Mouse (Mus musculus) spleen, adult 2 months (tissue): Measurements from ENCODE around the gene Tas2r137. TPM values are rescaled to one million over a fixed set of nuclear protein-coding genes. Genes with fewer than 3 reads are reported as not detected.
A peak's percentile ranks its signal among the peaks of the same experiment; 100 is the strongest.

Source experiments
- DNase-seq, 2 experiments: peaks; one replicate each; pipeline versions ENCODE4 v3.0.0 to v3.0.0-alpha.2; 2012 to 2021; ENCODE audit warnings: low spot score in 2 of 2, low read depth in 1 of 2
- H3K27ac ChIP-seq: fragments of 200-500 bp; 2 replicates; pipeline ENCODE4 v1.5.1; 2012; ENCODE audit warnings: low read length, inconsistent platforms; ENCODE audit not compliant: insufficient read depth
- H3K27me3 ChIP-seq: fragments of 200-500 bp; 2 replicates; pipeline ENCODE4 v1.6.1; 2012; ENCODE audit warnings: mild to moderate bottlenecking, moderate library complexity, low read length, inconsistent platforms; ENCODE audit not compliant: control insufficient read depth, insufficient read depth
- H3K36me3 ChIP-seq: fragments of 200-500 bp; 2 replicates; pipeline ENCODE4 v1.6.1; 2012; ENCODE audit warnings: mild to moderate bottlenecking, low read length, inconsistent platforms; ENCODE audit not compliant: control insufficient read depth, insufficient read depth
- H3K4me1 ChIP-seq: fragments of 200-500 bp; 2 replicates; pipeline ENCODE4 v1.6.1; 2011; ENCODE audit warnings: inconsistent platforms; ENCODE audit not compliant: control insufficient read depth, insufficient read depth, insufficient read length
- H3K4me3 ChIP-seq: fragments of 200-500 bp; 2 replicates; pipeline ENCODE4 v1.5.1; 2011; ENCODE audit warnings: mild to moderate bottlenecking, inconsistent platforms; ENCODE audit not compliant: insufficient read depth, insufficient read length; ENCODE audit errors: extremely low read depth
- CTCF ChIP-seq: fragments of 200-500 bp; IDR thresholded peaks from 2 replicates; pipeline ENCODE4 v1.5.1; 2011; ENCODE audit warnings: mild to moderate bottlenecking, inconsistent platforms; ENCODE audit not compliant: insufficient read depth, insufficient read length, insufficient replicate concordance; ENCODE audit errors: extremely low read depth
- POLR2A ChIP-seq: fragments of 200-500 bp; IDR thresholded peaks from 2 replicates; pipeline ENCODE4 v1.6.1; 2011; ENCODE audit warnings: low read depth, low read length, inconsistent platforms
- WGBS: fragments of 180-500 bp; shearing (Covaris S2); methylation state at CpG from one replicate; pipeline ENCODE4 v1.1.7; 2018; 5-methylcytosine and 5-hydroxymethylcytosine counted together
- polyA plus RNA-seq: library from polyadenylated mRNA; depleted of rRNA; stranded (reverse); fragments of >200 nt; gene quantifications from 2 replicates; pipeline ENCODE4 v1.2.3, GENCODE M21; 2012; rRNA removed

Gene Tas2r137
- polyA plus RNA-seq, 1 experiment = not detected

DNA sequence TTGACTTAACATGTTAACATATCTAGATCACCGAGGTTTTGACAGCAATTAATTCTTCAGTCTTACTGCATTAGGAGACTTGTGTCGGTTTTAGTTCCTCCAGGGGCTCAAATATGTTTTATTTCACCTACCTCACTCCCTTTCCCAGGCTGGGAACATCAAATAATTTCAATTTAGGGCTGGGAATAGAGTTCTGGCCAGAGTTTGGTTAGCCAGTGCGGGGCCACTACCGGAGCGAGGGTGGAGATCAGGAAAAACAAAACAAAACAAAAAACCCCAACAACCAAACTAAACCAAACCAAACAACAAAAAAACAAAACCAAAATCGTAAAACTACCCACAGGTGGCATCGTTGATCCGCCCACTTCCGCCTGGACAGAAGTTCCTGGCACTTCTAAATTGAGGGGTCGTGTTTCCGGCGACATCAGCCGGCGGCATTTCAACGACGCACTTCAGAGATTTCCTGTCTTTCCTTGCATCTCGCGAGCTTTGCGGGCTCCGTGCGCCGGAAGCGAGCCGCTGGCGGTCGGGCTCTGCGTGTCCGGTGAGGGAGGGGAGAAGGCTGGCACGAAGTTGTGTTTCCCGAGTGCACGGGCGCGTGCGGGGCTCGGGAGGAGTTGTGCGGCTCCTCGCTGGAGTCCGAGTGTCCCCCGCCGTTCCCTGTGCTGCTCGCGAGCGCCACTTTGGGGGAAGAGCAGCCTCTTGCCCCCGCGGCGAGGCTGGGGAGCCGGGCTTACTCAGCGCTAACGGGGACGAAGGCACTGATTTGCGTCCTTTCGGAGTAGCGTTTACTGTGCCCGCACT is 19.9 kb upstream of the Tas2r137 start, which contains the start of gene Ssbp1:
Gene Ssbp1 (plus strand): TSS at position 437 of the 804 bp plus-strand sequence.
- Histone ChIP-seq H3K4me1 (peaks cover 2% of the 10 kb centered on the region; the same call in 1 of the 2 replicates), H3K27me3 (no peaks in the 10 kb centered on the region), H3K27ac (peak within 1 kb of the TSS; percentile 97), H3K36me3 (peaks cover 17% of the 10 kb centered on the region), H3K4me3 (peak within 1 kb of the TSS; percentile 95)
- 1% methylated on average over 54 of the region's 54 CpGs for WGBS
- peak; percentile 89 to 94 for DNase-seq
- TF ChIP-seq POLR2A (peak; percentile 91), CTCF (no peak)

DNA sequence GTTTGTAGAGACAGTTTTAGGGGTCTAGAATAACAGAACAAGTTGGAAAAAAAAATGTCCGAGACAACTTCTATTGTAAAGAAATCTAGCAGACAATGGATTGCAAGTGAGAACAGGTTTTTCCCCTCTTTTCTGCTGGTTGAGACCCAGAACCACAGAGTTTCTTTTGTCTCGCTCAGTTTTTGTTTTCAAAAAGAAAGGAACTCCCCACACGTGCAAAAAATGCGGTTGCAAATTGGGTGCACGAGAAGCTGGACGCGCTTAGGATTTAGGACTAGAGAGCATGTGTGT is 19.4 kb upstream of the Tas2r137 start:
- DNase-seq = no peak
- under 1% methylated on average over 7 of the region's 7 CpGs for WGBS
- Histone ChIP-seq H3K27me3 (no peaks in the 10 kb centered on the region), H3K36me3 (peaks cover 19% of the 10 kb centered on the region), H3K4me3 (peak overlapping the region; percentile 95), H3K4me1 (peaks cover 2% of the 10 kb centered on the region; the same call in 1 of the 2 replicates), H3K27ac (peak overlapping the region; percentile 97)
- TF ChIP-seq CTCF = no peak
- no peak for TF ChIP-seq POLR2A

DNA sequence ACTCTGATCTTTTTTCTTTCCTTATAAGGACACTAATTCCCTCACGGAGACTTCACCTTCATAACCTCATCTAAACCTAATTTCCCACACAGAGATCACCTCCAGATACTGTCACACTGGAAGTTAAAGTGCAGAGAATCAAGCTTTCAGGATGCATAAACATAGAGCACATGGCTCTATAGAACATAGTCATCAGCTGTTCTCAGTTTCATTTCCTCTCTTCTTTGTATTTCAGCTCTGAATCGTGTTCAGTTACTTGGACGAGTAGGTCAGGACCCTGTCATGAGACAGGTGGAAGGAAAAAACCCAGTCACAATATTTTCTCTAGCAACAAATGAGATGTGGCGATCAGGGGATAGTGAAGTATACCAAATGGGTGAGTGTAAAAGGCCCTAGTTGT is 14.9 kb upstream of the Tas2r137 start:
- H3K36me3 ChIP-seq = peaks cover 36% of the 10 kb centered on the region
- no peak overlapping the region for H3K4me3 ChIP-seq
- H3K27me3 ChIP-seq = no peaks in the 10 kb centered on the region
- no peak for TF ChIP-seq POLR2A
- TF ChIP-seq CTCF = no peak
- no peak overlapping the region for H3K27ac ChIP-seq
- WGBS = 57% methylated on average over 4 of the region's 4 CpGs
- H3K4me1 ChIP-seq = peaks cover 2% of the 10 kb centered on the region; the same call in 1 of the 2 replicates
- peak in 1 of 2 experiments; percentile 41 for DNase-seq

DNA sequence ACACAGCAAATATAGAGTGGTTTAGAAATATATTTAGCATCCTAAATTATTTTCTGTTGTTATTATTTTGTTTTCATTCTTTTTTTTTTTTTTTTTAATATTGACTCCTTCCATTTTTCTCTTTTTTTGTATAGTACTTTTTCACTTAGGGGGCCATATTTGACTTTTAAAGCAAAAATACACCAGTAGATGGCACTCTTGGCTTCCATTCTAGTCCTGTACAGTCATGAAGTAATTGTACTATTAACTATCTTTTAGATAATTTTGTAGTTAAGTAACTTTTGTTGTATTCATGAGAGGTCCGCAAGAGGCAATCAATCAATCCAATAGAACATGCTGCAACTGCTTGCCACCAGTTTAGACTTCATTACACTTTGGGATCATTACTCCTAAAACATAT is 11.3 kb upstream of the Tas2r137 start:
- 91% methylated on average over 1 of the region's 1 CpGs for WGBS
- no peak for TF ChIP-seq CTCF
- TF ChIP-seq POLR2A = no peak
- no peaks in the 10 kb centered on the region for H3K27me3 ChIP-seq
- no peak overlapping the region for H3K27ac ChIP-seq
- H3K36me3 ChIP-seq = peaks cover 47% of the 10 kb centered on the region
- H3K4me1 ChIP-seq = no peaks in the 10 kb centered on the region
- no peak overlapping the region for H3K4me3 ChIP-seq
- no peak for DNase-seq

DNA sequence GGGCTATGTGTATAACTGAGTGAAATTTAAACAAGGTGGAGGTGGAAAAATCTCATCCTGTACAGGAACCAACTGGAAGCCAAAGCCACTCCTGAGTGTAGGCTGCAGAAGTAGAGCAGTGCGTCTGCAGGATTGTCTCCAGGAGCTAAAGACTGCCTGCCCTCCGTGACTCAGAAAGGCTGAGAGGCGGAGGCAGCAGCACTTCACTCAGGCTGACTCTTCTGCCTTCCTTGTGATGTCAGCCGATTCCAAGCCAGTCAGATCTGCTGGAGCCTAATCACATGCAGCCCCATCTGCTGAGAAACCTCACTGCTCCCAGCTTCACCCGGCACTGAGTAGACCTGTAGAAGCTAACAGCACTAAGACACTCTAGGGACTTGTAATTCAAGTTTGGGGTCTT is 8.7 kb upstream of the Tas2r137 start:
- Histone ChIP-seq H3K4me3 (no peak overlapping the region), H3K36me3 (peaks cover 34% of the 10 kb centered on the region), H3K27me3 (no peaks in the 10 kb centered on the region), H3K27ac (no peak overlapping the region), H3K4me1 (no peaks in the 10 kb centered on the region)
- TF ChIP-seq CTCF (no peak), POLR2A (no peak)
- WGBS = 96% methylated on average over 5 of the region's 5 CpGs
- no peak for DNase-seq

DNA sequence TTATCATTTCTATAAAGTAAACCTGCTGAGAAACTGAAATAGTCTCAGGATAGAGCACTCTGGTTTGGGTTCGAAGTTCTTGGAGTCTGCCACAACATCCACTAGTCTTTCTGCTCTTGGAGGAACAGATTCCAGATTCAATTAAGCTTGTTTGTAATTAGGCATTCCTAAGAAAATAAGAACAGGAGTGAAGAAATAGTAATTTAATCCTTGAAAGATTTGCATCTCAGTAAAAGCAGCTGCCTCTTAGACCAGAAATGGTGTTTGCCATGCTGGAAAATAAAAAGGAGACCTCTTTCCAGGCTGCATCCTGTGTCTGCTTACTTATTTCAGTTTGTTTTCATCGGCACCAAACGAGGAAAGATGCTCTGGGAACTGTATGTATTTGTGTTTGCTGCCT is 2.2 kb downstream of the Tas2r137 start, which contains the start of gene Tas2r108:
Gene Tas2r108 (plus strand): TSS at position 301 of the 400 bp plus-strand sequence.
- WGBS = 93% methylated on average over 3 of the region's 3 CpGs
- H3K4me1 ChIP-seq = no peaks in the 10 kb centered on the region
- no peaks in the 10 kb centered on the region for H3K36me3 ChIP-seq
- no peak within 1 kb of the TSS for H3K27ac ChIP-seq
- TF ChIP-seq POLR2A (no peak), CTCF (no peak)
- H3K4me3 ChIP-seq = no peak within 1 kb of the TSS
- DNase-seq = no peak
- no peaks in the 10 kb centered on the region for H3K27me3 ChIP-seq

DNA sequence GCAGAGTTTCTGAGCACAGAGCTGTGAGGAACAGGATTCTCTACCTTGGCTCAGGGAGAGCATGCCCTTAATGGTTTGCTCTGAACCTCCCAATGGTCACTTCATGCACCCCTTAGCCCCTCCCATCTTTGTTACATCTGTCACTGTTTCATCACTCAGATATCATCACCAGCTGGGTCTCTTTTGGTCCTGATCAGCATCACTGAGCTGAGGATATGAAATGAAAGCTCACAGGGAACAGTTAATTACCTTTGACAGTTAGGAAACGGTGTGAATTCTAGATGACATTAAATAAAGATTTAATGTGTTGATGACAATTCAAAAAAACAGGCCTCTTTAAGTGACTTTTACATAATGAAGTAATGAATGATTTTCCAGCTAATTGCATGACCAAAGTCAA is 28.4 kb downstream of the Tas2r137 start, which contains the start of gene Prss37:
Gene Prss37 (minus strand): TSS at position 101 of the 400 bp plus-strand sequence.
- Histone ChIP-seq H3K27ac (no peak within 1 kb of the TSS), H3K4me1 (no peaks in the 10 kb centered on the region), H3K4me3 (no peak within 1 kb of the TSS), H3K36me3 (no peaks in the 10 kb centered on the region), H3K27me3 (no peaks in the 10 kb centered on the region)
- DNase-seq = no peak
- WGBS = 78% methylated on average over 1 of the region's 1 CpGs
- TF ChIP-seq POLR2A (no peak), CTCF (no peak)

Other genes with a start within 250 kb of the Tas2r137 start
- gene Agk, start 166.1 kb upstream of the Tas2r137 start, polyA plus RNA-seq = 5.1 and 5.3 TPM in 2 replicates
- gene E330009J07Rik, start 55.1 kb upstream of the Tas2r137 start, polyA plus RNA-seq = 3.6 and 4.7 TPM in 2 replicates
- gene Wee2, start 52.1 kb upstream of the Tas2r137 start, polyA plus RNA-seq = not detected in 2 replicates
- 7.2 and 8.5 TPM in 2 replicates for gene Ssbp1, start 19.9 kb upstream of the Tas2r137 start, polyA plus RNA-seq
- not detected in 2 replicates for gene Tas2r108, start 2.3 kb downstream of the Tas2r137 start, polyA plus RNA-seq
- gene Prss37, start 28.3 kb downstream of the Tas2r137 start, polyA plus RNA-seq = not detected in 2 replicates
- gene Olfr461, start 63.8 kb downstream of the Tas2r137 start, polyA plus RNA-seq = not detected in 2 replicates
- not detected in 2 replicates for gene Olfr460, start 78.3 kb downstream of the Tas2r137 start, polyA plus RNA-seq
- gene Clec5a, start 94.6 kb downstream of the Tas2r137 start, polyA plus RNA-seq = 0.18 and 0.34 TPM in 2 replicates
- gene Tas2r138, start 122.1 kb downstream of the Tas2r137 start, polyA plus RNA-seq = not detected in 2 replicates
- gene Mgam, start 137.6 kb downstream of the Tas2r137 start, polyA plus RNA-seq = 0.14 and 0.18 TPM in 2 replicates